Mouse (Mus musculus): ENCODE data around the gene Gjd3.
"Not testable (repeated sequence)": the region's sequence is repeated elsewhere in the genome, so short reads cannot be mapped to it uniquely, and the experiment has no call there.

The Gjd3 gene

GRCm38 (mm10) chr11:98944897-98945604, 37.8 kb downstream of the Gjd3 start:
- no peak for DNase-seq (ENCODE audit: low spot score)

GRCm38 (mm10) chr11:98943741-98944461, 38.9 kb downstream of the Gjd3 start:
- DNase-seq (ENCODE audit: low spot score): no peak

DNA sequence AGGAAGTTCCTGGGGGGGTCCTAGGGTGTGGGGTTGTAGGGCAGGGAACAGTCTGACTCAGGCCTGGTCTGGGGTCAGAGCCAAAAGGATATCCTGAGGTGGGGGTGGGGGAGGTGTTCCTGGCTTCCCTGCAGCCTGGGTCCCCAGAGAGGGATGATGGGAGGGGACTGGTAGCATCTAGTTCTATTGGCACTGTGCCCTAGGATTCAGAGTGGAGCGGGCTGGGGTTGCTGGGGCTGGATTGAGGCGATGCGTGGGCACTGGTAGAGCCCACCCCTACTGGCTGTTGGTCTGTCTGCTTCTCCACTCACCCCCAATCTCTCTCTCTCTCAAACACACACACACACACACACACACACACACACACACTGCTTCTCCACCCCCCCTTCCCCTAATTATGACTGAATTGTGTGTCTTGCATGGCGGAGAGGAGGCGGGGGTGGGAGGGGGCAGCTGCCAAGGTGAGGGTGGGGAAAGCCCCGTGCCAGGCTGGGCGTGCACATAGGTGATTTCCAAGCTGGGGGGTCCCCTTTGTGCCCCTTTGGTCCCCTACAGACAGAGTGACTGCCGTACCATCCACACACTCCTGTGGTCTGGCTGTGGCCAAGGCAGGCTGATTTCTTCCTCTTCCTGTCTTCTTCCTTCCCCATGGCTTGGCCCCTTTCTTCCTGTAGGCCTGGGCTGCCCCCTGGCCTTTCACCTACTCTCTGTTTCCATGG, 39.7 kb downstream of the Gjd3 start:
- DNase-seq (ENCODE audit: low spot score): peak; percentile 72

- peak; percentile 52 for DNase-seq (ENCODE audit: low spot score)
Observed at GRCm38 (mm10) chr11:98942555-98942922, 40.3 kb downstream of the Gjd3 start.

- DNase-seq (ENCODE audit: low spot score): peak; percentile 82
Observed at GRCm38 (mm10) chr11:98941826-98942550, 40.8 kb downstream of the Gjd3 start.

DNA sequence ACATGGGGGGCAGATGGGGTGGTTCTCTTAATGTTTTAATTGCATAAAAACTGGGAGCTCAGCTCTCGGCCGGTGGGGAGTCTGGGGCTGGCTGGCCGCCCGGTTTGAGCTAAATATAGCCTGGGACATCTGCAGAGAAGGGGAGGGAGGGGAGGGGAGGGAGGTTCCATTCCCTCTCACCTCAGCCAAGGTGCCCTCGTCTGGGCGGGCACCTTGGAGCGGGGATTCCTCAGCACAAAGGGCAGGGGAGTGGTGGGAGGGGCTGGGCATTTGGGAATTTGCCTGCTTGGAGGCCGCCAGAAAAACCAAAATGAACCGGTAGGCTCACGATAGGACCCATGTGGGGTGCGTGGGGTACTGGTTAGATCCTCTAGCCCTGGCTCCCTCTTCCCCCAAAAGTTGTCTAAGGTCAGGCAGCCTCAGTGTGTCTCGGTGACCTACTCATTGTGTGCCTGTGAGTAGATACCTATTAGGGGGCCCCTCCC, 41.4 kb downstream of the Gjd3 start:
- peak; percentile 82 for DNase-seq (ENCODE audit: low spot score)

DNA sequence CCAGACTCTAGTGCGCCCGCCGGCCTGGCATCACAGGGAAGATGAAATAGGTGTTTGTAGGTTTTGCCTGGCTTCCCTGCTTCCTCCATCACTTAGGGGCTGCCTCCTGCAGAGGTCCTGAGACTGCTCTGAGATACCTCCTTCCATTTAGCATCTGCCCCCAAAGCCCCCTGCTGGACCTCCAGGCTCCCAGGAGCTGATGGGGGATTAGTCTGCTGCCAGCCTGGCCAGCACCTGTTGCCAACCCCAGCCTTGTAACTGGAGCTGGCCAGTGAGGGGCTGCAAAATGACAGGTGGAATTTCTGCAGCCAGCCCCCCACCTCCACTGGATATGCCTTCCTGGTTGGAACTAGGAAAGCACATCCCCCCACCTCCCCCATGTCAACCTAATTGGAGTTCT, 42.0 kb downstream of the Gjd3 start:
- DNase-seq (ENCODE audit: low spot score): no peak

DNA sequence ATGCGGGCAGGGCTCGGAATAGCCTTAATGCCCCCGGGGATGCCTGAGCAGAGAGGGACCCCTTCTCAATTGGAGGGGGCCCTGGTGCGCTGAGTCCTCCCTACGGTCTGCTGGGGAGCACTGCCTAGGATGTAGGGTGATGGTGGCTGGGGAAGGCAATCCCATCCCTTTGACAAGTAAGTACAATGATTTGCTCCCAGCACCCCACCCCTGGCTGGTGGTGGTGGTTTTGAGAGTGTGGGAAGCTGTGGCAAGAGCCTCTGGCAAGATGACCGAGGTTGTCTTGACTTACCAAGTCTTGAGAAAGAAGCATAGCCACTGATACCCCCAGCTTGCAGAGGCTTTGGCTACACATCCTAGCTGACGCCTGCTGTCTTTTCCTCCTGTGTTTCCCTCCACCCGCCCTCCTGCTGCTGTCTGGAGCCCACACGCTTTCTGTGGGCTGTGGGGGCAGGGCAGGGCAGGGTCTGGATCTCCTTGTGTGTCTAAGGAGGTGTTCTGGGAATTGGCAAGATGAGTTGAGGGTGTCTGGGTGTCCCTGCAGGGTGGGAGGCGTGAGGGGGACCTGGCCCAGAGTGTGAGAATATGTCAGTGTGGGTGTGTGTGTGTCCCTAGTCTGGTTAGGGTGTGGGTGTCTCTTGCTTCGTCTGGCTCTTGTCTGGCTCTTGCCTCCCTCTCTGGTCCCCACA, 42.7 kb downstream of the Gjd3 start:
- DNase-seq (ENCODE audit: low spot score): peak; percentile 70

- no peak for DNase-seq (ENCODE audit: low spot score)
Observed at GRCm38 (mm10) chr11:98939084-98939952, 43.5 kb downstream of the Gjd3 start.

DNA sequence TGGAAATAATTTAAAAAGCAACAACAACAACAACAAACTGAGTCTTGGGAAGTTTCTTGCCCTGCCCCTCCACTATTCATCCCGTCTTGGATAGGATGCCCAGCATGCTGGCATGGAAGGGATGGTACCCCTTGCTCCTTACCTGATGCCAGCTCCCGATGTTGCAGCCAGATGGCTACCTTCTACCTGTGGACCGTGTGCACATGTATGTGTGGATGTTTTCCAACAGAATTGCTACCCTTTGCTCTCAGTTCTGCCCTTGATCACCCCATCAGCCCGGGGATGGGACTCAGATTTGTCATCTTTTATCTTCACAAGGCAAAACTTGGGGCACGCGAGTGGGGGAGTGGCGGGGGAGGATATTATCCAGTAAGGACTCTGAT, 44.1 kb downstream of the Gjd3 start:
- DNase-seq (ENCODE audit: low spot score): no peak

GRCm38 (mm10) chr11:98937914-98938694, 44.7 kb downstream of the Gjd3 start:
- DNase-seq (ENCODE audit: low spot score): peak; percentile 87

DNA sequence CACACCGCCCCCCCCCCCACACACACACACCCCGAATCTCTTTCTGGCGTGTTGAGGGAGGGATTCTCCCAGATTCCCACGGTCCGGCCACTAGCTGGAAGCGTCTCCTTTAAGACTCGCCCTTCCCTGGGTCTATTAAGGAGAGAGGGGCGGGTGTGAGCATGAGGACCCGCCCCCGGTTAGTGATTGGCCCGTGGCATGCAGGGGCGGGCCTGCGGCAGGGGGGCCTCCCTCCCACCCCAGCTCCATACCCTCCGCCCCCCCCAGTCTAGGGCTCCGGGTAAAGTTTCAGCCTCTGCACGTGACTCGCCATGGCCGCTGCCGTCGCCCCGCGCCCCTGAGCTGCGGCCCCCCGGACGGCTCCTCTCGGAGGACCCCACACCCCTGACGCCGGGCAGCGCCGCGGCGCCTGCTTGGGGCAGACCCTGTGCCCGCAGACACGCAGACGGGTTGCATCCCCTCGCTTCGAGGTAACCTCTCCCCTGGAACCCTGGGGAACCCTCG, 45.4 kb downstream of the Gjd3 start:
- DNase-seq (ENCODE audit: low spot score): peak; percentile 94

- DNase-seq (ENCODE audit: low spot score): no peak
Observed at GRCm38 (mm10) chr11:98936606-98937409, 46.0 kb downstream of the Gjd3 start.

DNA sequence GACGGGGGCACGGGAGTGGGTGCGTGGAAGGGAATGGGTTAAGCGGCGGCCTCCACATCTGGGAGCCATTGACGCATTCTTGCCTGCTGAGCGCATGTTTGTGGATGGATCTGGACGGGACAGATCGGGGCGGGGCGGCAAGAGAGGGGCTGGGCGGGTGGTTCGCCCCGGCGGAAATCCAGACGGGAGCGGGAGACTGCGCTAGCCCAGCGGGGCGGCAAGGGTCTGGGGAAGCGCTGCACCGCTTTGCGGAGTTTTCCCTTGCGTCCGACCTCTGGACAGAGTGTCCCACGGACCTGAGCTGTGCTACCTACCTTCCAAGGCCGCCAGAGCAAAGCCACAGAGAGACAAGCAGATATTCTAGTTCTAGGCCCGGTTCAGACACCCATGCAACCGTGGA, 46.6 kb downstream of the Gjd3 start:
- DNase-seq (ENCODE audit: low spot score): peak; percentile 79

GRCm38 (mm10) chr11:98935123-98935522, 47.7 kb downstream of the Gjd3 start:
- DNase-seq (ENCODE audit: low spot score): no peak

GRCm38 (mm10) chr11:98934367-98934766, 48.4 kb downstream of the Gjd3 start:
- no peak for DNase-seq (ENCODE audit: low spot score)

DNA sequence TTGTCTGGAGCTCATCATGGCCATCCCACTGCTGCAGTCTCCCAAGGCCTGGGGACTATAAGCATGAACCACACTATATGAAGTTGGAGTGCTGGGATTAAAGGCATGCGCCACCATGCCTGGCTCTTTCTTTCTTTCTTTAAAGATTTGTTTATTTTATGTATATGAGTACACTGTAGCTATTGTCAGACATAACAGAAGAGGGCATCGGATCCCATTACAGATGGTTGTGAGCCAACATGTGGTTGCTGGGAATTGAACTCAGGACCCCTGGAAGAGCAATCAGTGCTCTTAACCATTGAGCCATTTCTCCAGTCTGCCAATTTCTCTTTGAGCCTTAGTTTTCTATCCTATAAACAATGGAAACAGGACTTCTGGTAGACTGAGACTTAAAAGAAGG, 49.0 kb downstream of the Gjd3 start:
- DNase-seq (ENCODE audit: low spot score): not testable (repeated sequence)

GRCm38 (mm10) chr11:98933151-98933550, 49.7 kb downstream of the Gjd3 start:
- DNase-seq (ENCODE audit: low spot score): peak; percentile 86

All from testis, postnatal 10 days (tissue).